Mouse (Mus musculus) lung, embryonic 15.5 days (tissue): ENCODE data around the gene Map2k3. TPM values are rescaled to one million over a fixed set of nuclear protein-coding genes. Genes with fewer than 3 reads are reported as not detected.
A peak's percentile ranks its signal among the peaks of the same experiment; 100 is the strongest.

Experiments
- ATAC-seq: fragments of 200-750 bp; cut with Nextera tagmentation; 2 replicates; pipeline ENCODE4 v1.8.0; 2017; ENCODE audit warnings: moderate number of reproducible peaks, borderline replicate concordance; ENCODE audit not compliant: low FRiP score, low TSS enrichment; ENCODE audit errors: extremely low read depth
- H3K27ac ChIP-seq: fragments of 300-500 bp; sonication (generic); 2 replicates; pipeline ENCODE4 v1.5.1; 2015; ENCODE audit warnings: moderate library complexity, mild to moderate bottlenecking, inconsistent platforms
- H3K27me3 ChIP-seq: fragments of 300-500 bp; sonication (generic); 2 replicates; pipeline ENCODE4 v1.6.1; 2015; ENCODE audit warnings: inconsistent platforms
- H3K36me3 ChIP-seq: fragments of 300-500 bp; sonication (generic); 2 replicates; pipeline ENCODE4 v1.6.1; 2015; ENCODE audit warnings: inconsistent platforms
- H3K4me1 ChIP-seq: fragments of 300-500 bp; sonication (generic); 2 replicates; pipeline ENCODE4 v1.6.1; 2015; ENCODE audit warnings: inconsistent platforms
- H3K4me2 ChIP-seq: fragments of 300-500 bp; sonication (generic); 2 replicates; pipeline ENCODE4 v1.6.1; 2015; ENCODE audit warnings: inconsistent platforms, mild to moderate bottlenecking, moderate library complexity
- H3K4me3 ChIP-seq: fragments of 300-500 bp; sonication (generic); 2 replicates; pipeline ENCODE4 v1.5.1; 2015; ENCODE audit warnings: mild to moderate bottlenecking, inconsistent platforms
- H3K9ac ChIP-seq: fragments of 300-500 bp; sonication (generic); 2 replicates; pipeline ENCODE4 v1.6.1; 2015; ENCODE audit warnings: inconsistent platforms
- H3K9me3 ChIP-seq: fragments of 300-500 bp; sonication (generic); 2 replicates; pipeline ENCODE4 v1.6.1; 2016; ENCODE audit warnings: inconsistent platforms
- WGBS: fragments of 180-500 bp; shearing (Covaris S2); methylation state at CpG from one replicate; pipeline ENCODE4 v1.1.7; 2015; 5-methylcytosine and 5-hydroxymethylcytosine counted together
- polyA plus RNA-seq: library from polyadenylated mRNA; unstranded; fragments of >200 nt; fragmentation: Nextera tagmentation; extraction: Ambion mirVana; gene quantifications from 2 replicates; pipeline ENCODE4 v1.2.1, GENCODE M21; 2015

The Map2k3 gene
- polyA plus RNA-seq, 1 experiment from 2014 or later: 115 TPM

- H3K27ac ChIP-seq: no peak overlapping the region
- no peak overlapping the region for H3K4me3 ChIP-seq
- 81% methylated on average over 9 of the region's 9 CpGs for WGBS
- H3K4me2 ChIP-seq: no peak overlapping the region
- no peaks in the 10 kb centered on the region for H3K27me3 ChIP-seq
- no peak for ATAC-seq
- H3K4me1 ChIP-seq: peaks cover 31% of the 10 kb centered on the region
- H3K9me3 ChIP-seq: no peaks in the 10 kb centered on the region
- no peak overlapping the region for H3K9ac ChIP-seq
- H3K36me3 ChIP-seq: peaks cover 51% of the 10 kb centered on the region
Observed at GRCm38 (mm10) chr11:60942263-60943015, 10.6 kb downstream of the Map2k3 start.

GRCm38 (mm10) chr11:60945003-60945402, 13.2 kb downstream of the Map2k3 start:
- no peak for ATAC-seq
- no peak overlapping the region for H3K9ac ChIP-seq
- H3K4me1 ChIP-seq: peaks cover 20% of the 10 kb centered on the region
- H3K4me3 ChIP-seq: no peak overlapping the region
- no peaks in the 10 kb centered on the region for H3K9me3 ChIP-seq
- no peak overlapping the region for H3K27ac ChIP-seq
- peaks cover 75% of the 10 kb centered on the region for H3K36me3 ChIP-seq
- WGBS: 64% methylated on average over 4 of the region's 4 CpGs
- no peak overlapping the region for H3K4me2 ChIP-seq
- no peaks in the 10 kb centered on the region for H3K27me3 ChIP-seq

- no peak overlapping the region for H3K4me2 ChIP-seq
- peaks cover 10% of the 10 kb centered on the region for H3K4me1 ChIP-seq
- H3K27ac ChIP-seq: no peak overlapping the region
- H3K9ac ChIP-seq: no peak overlapping the region
- no peak overlapping the region for H3K4me3 ChIP-seq
- 85% methylated on average over 5 of the region's 5 CpGs for WGBS
- H3K9me3 ChIP-seq: no peaks in the 10 kb centered on the region
- H3K27me3 ChIP-seq: no peaks in the 10 kb centered on the region
- peaks cover 44% of the 10 kb centered on the region for H3K36me3 ChIP-seq
- ATAC-seq: no peak
Observed at GRCm38 (mm10) chr11:60951896-60952295, 20.1 kb downstream of the Map2k3 start.

GRCm38 (mm10) chr11:60952362-60952761, 20.5 kb downstream of the Map2k3 start:
- Histone ChIP-seq H3K36me3 (peaks cover 39% of the 10 kb centered on the region), H3K27ac (no peak overlapping the region), H3K27me3 (no peaks in the 10 kb centered on the region), H3K4me3 (no peak overlapping the region), H3K4me1 (peaks cover 10% of the 10 kb centered on the region), H3K4me2 (no peak overlapping the region), H3K9me3 (no peaks in the 10 kb centered on the region), H3K9ac (no peak overlapping the region)
- WGBS: 76% methylated on average over 3 of the region's 3 CpGs
- ATAC-seq: no peak

GRCm38 (mm10) chr11:60952986-60953385, 21.2 kb downstream of the Map2k3 start:
- Histone ChIP-seq H3K9ac (no peak overlapping the region), H3K27ac (no peak overlapping the region), H3K4me3 (no peak overlapping the region), H3K4me1 (peaks cover 10% of the 10 kb centered on the region), H3K27me3 (no peaks in the 10 kb centered on the region), H3K4me2 (no peak overlapping the region), H3K9me3 (no peaks in the 10 kb centered on the region), H3K36me3 (peaks cover 34% of the 10 kb centered on the region)
- 89% methylated on average over 6 of the region's 6 CpGs for WGBS
- ATAC-seq: no peak

GRCm38 (mm10) chr11:60953803-60954202, 22.0 kb downstream of the Map2k3 start:
- no peak overlapping the region for H3K9ac ChIP-seq
- peaks cover 10% of the 10 kb centered on the region for H3K4me1 ChIP-seq
- H3K4me2 ChIP-seq: peak overlapping the region; percentile 30; the same call in 1 of the 2 replicates
- peaks cover 27% of the 10 kb centered on the region for H3K36me3 ChIP-seq
- H3K27ac ChIP-seq: no peak overlapping the region
- H3K4me3 ChIP-seq: no peak overlapping the region
- peak; percentile 94 for ATAC-seq
- WGBS: 3% methylated on average over 15 of the region's 15 CpGs
- H3K27me3 ChIP-seq: no peaks in the 10 kb centered on the region
- no peaks in the 10 kb centered on the region for H3K9me3 ChIP-seq

GRCm38 (mm10) chr11:60954255-60955104, 22.6 kb downstream of the Map2k3 start:
- H3K9ac ChIP-seq: no peak overlapping the region
- H3K36me3 ChIP-seq: peaks cover 20% of the 10 kb centered on the region
- H3K27me3 ChIP-seq: no peaks in the 10 kb centered on the region
- WGBS: 61% methylated on average over 10 of the region's 10 CpGs
- no peak overlapping the region for H3K27ac ChIP-seq
- peaks cover 10% of the 10 kb centered on the region for H3K4me1 ChIP-seq
- no peak overlapping the region for H3K4me3 ChIP-seq
- no peak overlapping the region for H3K4me2 ChIP-seq
- no peaks in the 10 kb centered on the region for H3K9me3 ChIP-seq
- ATAC-seq: peak; percentile 11; the same call in 1 of the 2 replicates

GRCm38 (mm10) chr11:60955621-60956383, 24.0 kb downstream of the Map2k3 start:
- ATAC-seq: no peak
- Histone ChIP-seq H3K4me3 (no peak overlapping the region), H3K9me3 (no peaks in the 10 kb centered on the region), H3K27me3 (no peaks in the 10 kb centered on the region), H3K27ac (no peak overlapping the region), H3K36me3 (peaks cover 11% of the 10 kb centered on the region; the same call in 1 of the 2 replicates), H3K4me2 (no peak overlapping the region), H3K9ac (no peak overlapping the region), H3K4me1 (peaks cover 10% of the 10 kb centered on the region)
- 82% methylated on average over 9 of the region's 9 CpGs for WGBS

- Histone ChIP-seq H3K27me3 (no peaks in the 10 kb centered on the region), H3K4me2 (no peak overlapping the region), H3K4me3 (no peak overlapping the region), H3K36me3 (no peaks in the 10 kb centered on the region), H3K27ac (no peak overlapping the region), H3K4me1 (peaks cover 6% of the 10 kb centered on the region), H3K9me3 (no peaks in the 10 kb centered on the region), H3K9ac (no peak overlapping the region)
- ATAC-seq: no peak
- WGBS: 84% methylated on average over 4 of the region's 4 CpGs
Observed at GRCm38 (mm10) chr11:60958948-60959347, 27.1 kb downstream of the Map2k3 start.

GRCm38 (mm10) chr11:60961176-60961575, 29.3 kb downstream of the Map2k3 start:
- H3K27me3 ChIP-seq: no peaks in the 10 kb centered on the region
- 41% methylated on average over 1 of the region's 1 CpGs for WGBS
- no peak overlapping the region for H3K27ac ChIP-seq
- no peak overlapping the region for H3K9ac ChIP-seq
- H3K4me2 ChIP-seq: no peak overlapping the region
- no peaks in the 10 kb centered on the region for H3K36me3 ChIP-seq
- H3K4me3 ChIP-seq: no peak overlapping the region
- H3K4me1 ChIP-seq: no peaks in the 10 kb centered on the region
- no peaks in the 10 kb centered on the region for H3K9me3 ChIP-seq
- no peak for ATAC-seq

- Histone ChIP-seq H3K4me1 (peaks cover 5% of the 10 kb centered on the region; the same call in 1 of the 2 replicates), H3K4me3 (no peak overlapping the region), H3K27ac (no peak overlapping the region), H3K36me3 (no peaks in the 10 kb centered on the region), H3K9me3 (no peaks in the 10 kb centered on the region), H3K27me3 (no peaks in the 10 kb centered on the region), H3K4me2 (no peak overlapping the region), H3K9ac (no peak overlapping the region)
- no peak for ATAC-seq
- WGBS: 59% methylated on average over 5 of the region's 5 CpGs
Observed at GRCm38 (mm10) chr11:60962709-60963108, 30.9 kb downstream of the Map2k3 start.
